Mouse (Mus musculus) heart, adult 2 months (tissue): Measurements from ENCODE around the gene Kcnb1. TPM values are rescaled to one million over a fixed set of nuclear protein-coding genes. Genes with fewer than 3 reads are reported as not detected.
"Not testable (repeated sequence)": the region's sequence is repeated elsewhere in the genome, so short reads cannot be mapped to it uniquely, and the experiment has no call there.

Source experiments
- DNase-seq, 2 experiments: peaks; one replicate each; pipeline ENCODE4 v3.0.0; 2021
- H3K27ac ChIP-seq: fragments of 200-600 bp; 2 replicates; pipeline ENCODE4 v1.8.1; 2022
- H3K27me3 ChIP-seq: fragments of 200-500 bp; 2 replicates; pipeline ENCODE4 v1.6.1; 2012; ENCODE audit warnings: mild to moderate bottlenecking, low read length, inconsistent platforms, mixed read lengths; ENCODE audit not compliant: control insufficient read depth, insufficient read depth
- H3K36me3 ChIP-seq: fragments of 200-500 bp; 2 replicates; pipeline ENCODE4 v1.6.1; 2012; ENCODE audit warnings: low read length, inconsistent platforms; ENCODE audit not compliant: control insufficient read depth, insufficient read depth
- H3K4me1 ChIP-seq: fragments of 200-500 bp; 2 replicates; pipeline ENCODE4 v1.6.1; 2011; ENCODE audit warnings: low read length; ENCODE audit not compliant: control insufficient read depth, insufficient read depth
- H3K4me3 ChIP-seq: fragments of 200-600 bp; 2 replicates; pipeline ENCODE4 v1.8.1; 2022
- H3K79me2 ChIP-seq: fragments of 200-500 bp; replicated peaks from 2 replicates; pipeline ENCODE4 v1.6.1; 2012; ENCODE audit warnings: mild to moderate bottlenecking, inconsistent platforms, low read length, moderate library complexity, mixed read lengths; ENCODE audit not compliant: control insufficient read depth, insufficient read depth
- H3K9ac ChIP-seq: fragments of 200-500 bp; 2 replicates; pipeline ENCODE4 v1.6.1; 2012; ENCODE audit warnings: low read depth, mild to moderate bottlenecking, control low read depth, inconsistent platforms, low read length, mixed read lengths
- CTCF ChIP-seq: fragments of 200-600 bp; IDR thresholded peaks from 2 replicates; pipeline ENCODE4 v1.8.1; 2022; ENCODE audit warnings: antibody characterized with exemption, mild to moderate bottlenecking, moderate library complexity
- EP300 ChIP-seq: fragments of 200-500 bp; IDR thresholded peaks from 2 replicates; pipeline ENCODE4 v1.6.1; 2011; ENCODE audit warnings: low read depth, low read length, control low read depth; ENCODE audit not compliant: insufficient read depth
- POLR2A ChIP-seq: fragments of 200-500 bp; IDR thresholded peaks from 2 replicates; pipeline ENCODE4 v1.6.1; 2011; ENCODE audit warnings: mild to moderate bottlenecking, low read depth, low read length, control low read depth; ENCODE audit not compliant: insufficient read depth
- WGBS: fragments of 180-500 bp; shearing (Covaris S2); methylation state at CpG from one replicate; pipeline ENCODE4 v1.1.7; 2018; 5-methylcytosine and 5-hydroxymethylcytosine counted together
- intact Hi-C: fragments of 180-260 bp; cut with DNase I; formaldehyde crosslinking; loops from one replicate; pipeline ENCODE4 v1.15.1; 2025
- polyA plus RNA-seq: library from polyadenylated mRNA; depleted of rRNA; stranded (reverse); fragments of >200 nt; gene quantifications from 2 replicates; pipeline ENCODE4 v1.2.3, GENCODE M21; 2012
- total RNA-seq, 2 experiments: library from RNA; stranded (reverse); gene quantifications; 2 replicates each; pipeline ENCODE4 v1.2.3; 2021

Kcnb1 gene
- total and polyA plus RNA-seq, 3 experiments, result 17.2 to 38.8 (median 32.8) TPM

DNA sequence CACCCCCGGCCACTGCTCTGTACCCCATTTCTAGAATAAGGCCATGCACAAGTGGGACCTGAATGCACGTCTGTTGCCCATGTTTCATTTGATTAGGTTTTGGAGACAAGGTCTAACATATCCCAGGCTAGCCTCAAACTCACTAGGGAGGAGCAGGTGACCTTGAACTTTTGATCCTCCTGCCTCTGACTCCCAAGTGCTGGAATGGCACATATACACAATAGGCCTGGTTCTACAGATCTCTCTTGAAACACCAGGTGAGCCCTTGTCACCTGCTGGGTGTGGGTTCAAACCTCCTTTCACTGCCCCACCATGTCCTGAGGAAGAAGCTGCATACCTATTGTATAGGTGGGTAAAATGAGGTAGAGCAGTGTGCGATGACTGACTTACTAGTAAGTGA is 22.1 kb upstream of the Kcnb1 start:
- H3K79me2 ChIP-seq, result no peaks in the 10 kb centered on the region
- intact Hi-C loops, result loop anchor here (2.0 kb wide), 1 partner anchor 21 kb away; the partner anchor contains the start of gene Kcnb1
- H3K36me3 ChIP-seq, result no peaks in the 10 kb centered on the region
- H3K4me3 ChIP-seq, result no peak overlapping the region
- DNase-seq, result no peak
- peak overlapping the region; percentile 55 for H3K27ac ChIP-seq
- peaks cover 4% of the 10 kb centered on the region for H3K4me1 ChIP-seq
- no peaks in the 10 kb centered on the region for H3K27me3 ChIP-seq
- TF ChIP-seq POLR2A (no peak), EP300 (no peak), CTCF (no peak)
- H3K9ac ChIP-seq, result no peak overlapping the region
- 78% methylated on average over 3 of the region's 3 CpGs for WGBS

DNA sequence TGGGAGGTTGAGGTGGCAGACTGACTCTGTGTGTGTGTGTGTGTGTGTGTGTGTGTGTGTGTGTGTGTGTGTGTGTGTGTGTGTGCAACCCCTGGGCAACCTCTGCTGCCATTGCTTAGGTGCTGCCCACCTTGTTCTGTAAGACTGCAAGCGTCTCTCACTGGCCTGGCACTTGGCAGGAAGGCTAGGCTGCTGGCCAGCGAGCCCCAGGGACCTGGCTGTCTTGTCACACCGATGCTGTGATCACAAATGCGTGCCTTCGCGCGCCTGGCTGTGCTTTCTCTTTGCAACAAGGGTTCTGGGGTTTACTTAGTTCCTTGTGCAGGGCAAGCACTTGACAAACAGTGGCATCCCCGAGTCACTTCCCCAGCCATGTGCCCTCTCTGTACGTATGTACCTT is 19.9 kb upstream of the Kcnb1 start:
- Histone ChIP-seq H3K4me3 (no peak overlapping the region), H3K4me1 (peaks cover 4% of the 10 kb centered on the region), H3K79me2 (no peaks in the 10 kb centered on the region), H3K36me3 (no peaks in the 10 kb centered on the region), H3K27ac (peak overlapping the region; percentile 49), H3K9ac (0 out of 2 replicates have a peak overlapping the region, but pooled peaks have one; percentile 5), H3K27me3 (no peaks in the 10 kb centered on the region)
- intact Hi-C loops, result no loop called here
- peak; percentile 49 to 54 for DNase-seq
- TF ChIP-seq EP300 (no peak), CTCF (no peak), POLR2A (no peak)
- WGBS, result 48% methylated on average over 9 of the region's 9 CpGs

DNA sequence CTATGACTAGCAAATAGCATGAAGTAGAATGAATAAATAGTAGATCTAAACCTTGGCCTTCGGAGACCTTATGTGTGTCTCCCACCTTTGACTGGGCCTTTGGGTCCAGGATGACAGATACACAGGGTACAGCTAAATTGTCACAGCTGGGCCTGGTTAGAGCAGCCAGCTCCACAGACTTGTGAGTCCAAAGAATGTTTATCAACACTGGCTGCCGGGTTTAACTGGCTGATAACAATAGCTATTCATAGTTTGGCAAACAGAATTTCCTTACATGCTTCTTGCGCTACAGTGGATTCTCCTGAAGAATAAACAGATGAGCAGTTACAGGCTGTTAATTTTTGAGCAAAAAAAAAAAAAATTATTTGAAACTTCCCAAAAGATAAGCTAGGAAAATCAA is 19.0 kb upstream of the Kcnb1 start:
- no peaks in the 10 kb centered on the region for H3K36me3 ChIP-seq
- DNase-seq, result peak in 1 of 2 experiments; percentile 38
- H3K27ac ChIP-seq, result peak overlapping the region; percentile 64
- 24% methylated on average over 3 of the region's 3 CpGs for WGBS
- no peaks in the 10 kb centered on the region for H3K27me3 ChIP-seq
- no peak overlapping the region for H3K9ac ChIP-seq
- H3K4me1 ChIP-seq, result peaks cover 4% of the 10 kb centered on the region
- no peak overlapping the region for H3K4me3 ChIP-seq
- intact Hi-C loops, result no loop called here
- TF ChIP-seq CTCF (no peak), POLR2A (no peak), EP300 (no peak)
- no peaks in the 10 kb centered on the region for H3K79me2 ChIP-seq

DNA sequence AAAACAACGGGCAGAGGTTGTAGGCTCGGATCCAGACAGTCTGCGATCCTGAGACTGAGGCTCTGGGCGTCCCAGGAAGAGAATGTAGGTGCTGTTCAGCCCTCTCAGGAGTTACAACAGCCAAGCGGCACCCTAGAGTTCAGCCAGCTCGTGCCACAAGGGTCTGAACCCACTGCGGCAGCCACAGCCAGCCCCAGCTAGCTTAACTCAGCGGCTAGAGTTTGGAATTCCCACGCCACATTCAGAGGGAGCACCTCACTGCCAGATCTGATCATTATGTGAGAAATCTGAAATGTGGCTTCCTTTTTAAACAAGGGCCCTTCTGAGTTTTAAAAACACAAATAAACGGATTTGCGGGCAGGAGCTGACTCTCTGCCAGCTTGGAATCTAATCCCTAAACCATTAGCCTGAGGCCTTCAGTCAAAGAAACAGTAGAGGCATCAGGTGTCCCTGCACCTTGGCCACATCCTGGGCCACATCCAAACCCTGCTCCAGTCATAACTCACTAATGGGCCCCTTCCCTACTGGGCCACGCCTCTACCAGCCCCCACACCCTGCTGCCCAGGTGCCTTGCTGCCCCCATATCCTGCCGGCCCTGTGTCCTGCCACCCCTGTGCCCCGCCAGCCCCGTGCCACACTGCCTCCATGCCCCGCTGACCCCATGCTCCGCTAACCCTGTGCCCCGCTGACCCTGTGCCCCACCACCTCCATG is 16.1 kb upstream of the Kcnb1 start:
- intact Hi-C loops, result no loop called here

DNA sequence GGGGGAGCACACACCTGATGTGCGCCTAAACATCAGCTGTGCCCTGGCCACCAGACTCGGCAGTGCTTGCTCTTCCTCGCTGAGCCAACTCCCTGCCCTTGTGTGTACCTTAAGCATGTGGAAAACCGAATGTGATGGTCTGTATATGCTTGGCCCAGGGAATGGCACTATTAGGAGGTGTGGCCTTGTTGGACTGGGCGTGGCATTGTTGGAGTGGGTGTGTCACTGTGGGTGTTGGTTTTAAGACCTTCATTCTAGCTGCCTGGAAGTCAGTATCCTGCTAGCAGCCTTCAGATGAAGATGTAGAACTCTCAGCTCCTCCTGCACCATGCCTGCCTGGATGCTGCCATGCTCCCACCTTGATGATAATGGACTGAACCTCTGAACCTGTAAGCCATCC is 14.7 kb upstream of the Kcnb1 start:
- DNase-seq, H3K9ac ChIP-seq, H3K4me1 ChIP-seq, H3K36me3 ChIP-seq, intact Hi-C loops, H3K27ac ChIP-seq, H3K27me3 ChIP-seq, H3K79me2 ChIP-seq, H3K4me3 ChIP-seq: not testable (repeated sequence)
- 82% methylated on average over 5 of the region's 5 CpGs for WGBS

More for the DNA sequence above, 16.1 kb upstream of the Kcnb1 start:
- Histone ChIP-seq H3K27me3 (no peaks in the 10 kb centered on the region), H3K27ac (no peak overlapping the region), H3K4me1 (peaks cover 4% of the 10 kb centered on the region), H3K36me3 (no peaks in the 10 kb centered on the region), H3K4me3 (no peak overlapping the region), H3K79me2 (no peaks in the 10 kb centered on the region), H3K9ac (no peak overlapping the region)
- TF ChIP-seq EP300 (no peak), CTCF (no peak), POLR2A (no peak)
- DNase-seq, result no peak
- 81% methylated on average over 18 of the region's 18 CpGs for WGBS

DNA sequence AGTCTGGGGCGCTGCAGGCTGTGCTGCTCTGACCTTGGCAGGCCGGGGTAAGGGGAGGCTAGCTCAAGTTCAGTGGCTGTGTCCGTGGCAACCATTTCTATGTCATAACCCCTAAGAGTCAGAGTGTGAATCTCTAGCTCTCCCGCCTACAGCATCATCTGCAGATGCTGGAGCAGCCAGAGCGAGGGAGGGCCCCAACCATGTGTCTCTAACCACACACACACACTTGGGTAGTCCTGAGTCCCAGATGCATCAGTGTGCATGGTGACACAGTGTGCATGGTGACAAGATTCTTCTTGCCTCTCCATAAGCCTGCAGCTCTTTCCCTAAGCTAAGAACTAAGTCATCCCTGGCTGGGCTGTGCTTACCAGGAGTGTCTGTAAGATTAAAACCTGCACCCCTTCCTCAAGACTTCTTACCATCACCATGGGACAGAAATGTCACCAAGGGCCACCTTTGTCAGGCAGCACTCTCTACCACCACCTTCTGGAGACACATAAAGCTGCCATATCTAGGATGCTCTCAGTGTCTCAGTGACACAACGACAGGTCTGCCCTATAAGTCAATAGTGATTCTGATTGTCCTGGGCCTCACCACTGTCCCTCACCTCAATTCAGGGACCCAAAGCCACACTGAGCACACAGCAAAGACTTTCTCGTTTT is 13.7 kb upstream of the Kcnb1 start:
- TF ChIP-seq EP300 (no peak), CTCF (peak; percentile 79)
- 77% methylated on average over 7 of the region's 7 CpGs for WGBS
- no peaks in the 10 kb centered on the region for H3K36me3 ChIP-seq
- no peak overlapping the region for H3K27ac ChIP-seq
- H3K27me3 ChIP-seq, result no peaks in the 10 kb centered on the region
- no peaks in the 10 kb centered on the region; the same call in 1 of the 2 replicates for H3K4me1 ChIP-seq
- H3K79me2 ChIP-seq, result no peaks in the 10 kb centered on the region
- H3K9ac ChIP-seq, result no peak overlapping the region
- DNase-seq, result no peak
- intact Hi-C loops, result no loop called here
- no peak overlapping the region for H3K4me3 ChIP-seq
